8 mouse cellular contexts compared by ENCODE assay signal in the genomic region with DNA sequence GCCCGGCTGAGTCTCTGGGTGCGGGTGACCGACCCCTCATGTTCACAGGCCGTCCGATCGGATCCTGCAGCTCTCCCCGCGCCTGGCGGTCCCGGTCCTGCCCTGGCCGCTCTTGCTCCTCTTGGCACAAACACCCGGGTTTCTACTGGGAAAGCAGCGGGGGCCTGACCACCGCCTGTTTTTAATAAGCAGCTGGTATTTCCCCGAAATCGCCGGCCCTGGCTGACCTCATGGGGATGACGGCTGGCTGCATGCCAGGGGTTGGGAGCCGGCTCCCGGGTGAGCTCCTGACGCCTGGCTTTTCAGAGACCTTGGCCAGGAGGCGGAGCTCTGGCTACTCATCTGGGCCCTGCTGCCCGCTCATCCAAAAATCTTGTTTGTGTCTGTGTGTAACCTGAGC. TPM values are rescaled to one million over a fixed set of nuclear protein-coding genes. Genes with fewer than 3 reads are reported as not detected.
DNase-seq lines count a peak whose midpoint lies in the region; ATAC-seq and TF ChIP-seq lines count a peak whose summit lies in the region.

No protein-coding gene starts in this region.

- H3K4me1 ChIP-seq in heart, embryonic 11.5 days (ENCODE audit: control insufficient read depth, insufficient read depth, low read length) = peaks cover 13% of the 10 kb centered on the region
- H3K4me1 ChIP-seq in kidney, postnatal 0 days (replicated peaks; ENCODE audit: insufficient read depth, low read length) = 0 out of 2 replicates have a peak, but pooled peaks cover 3% of the 10 kb centered on the region

- ATAC-seq in erythroid progenitor cell, adult 5-6 weeks (replicated peaks; ENCODE audit: low FRiP score, poor library complexity, severe bottlenecking) = 0 out of 2 replicates have a peak, but pooled peaks have one; percentile 8
- peak; percentile 51 for ATAC-seq in heart, embryonic 11.5 days (replicated peaks; ENCODE audit: insufficient number of reproducible peaks, low FRiP score, low TSS enrichment)
- ATAC-seq in kidney, postnatal 0 days (replicated peaks; ENCODE audit: low FRiP score, low read depth) = peak; percentile 52

- TF ChIP-seq CTCF in kidney, postnatal 0 days (IDR thresholded peaks at IDR 0.05; ENCODE audit: low read depth) = no peak; the same call in none of the 2 replicates

- peak overlapping the region; percentile 83 for H3K4me2 ChIP-seq in heart, embryonic 11.5 days
- peak overlapping the region; percentile 87 for H3K4me2 ChIP-seq in kidney, postnatal 0 days (ENCODE audit: low read length)
- peak overlapping the region; percentile 82 for H3K4me2 ChIP-seq in myocyte (ENCODE audit: low read depth)

- no peaks in the 10 kb centered on the region for H3K79me2 ChIP-seq in myocyte (ENCODE audit: control insufficient read depth, insufficient read depth)

- 1% methylated on average over 23 of the region's 23 CpGs for WGBS in heart, embryonic 11.5 days (ENCODE audit: insufficient replicate concordance)
- under 1% methylated on average over 23 of the region's 23 CpGs for WGBS in kidney, postnatal 0 days

- H3K4me3 ChIP-seq in heart, embryonic 11.5 days (ENCODE audit: low read depth, low read length) = peak overlapping the region; percentile 57
- H3K4me3 ChIP-seq in kidney, postnatal 0 days (replicated peaks; ENCODE audit: low read depth, low read length) = peak overlapping the region; percentile 41
- H3K4me3 ChIP-seq in myocyte = peak overlapping the region; percentile 9

- peak overlapping the region; percentile 69 for H3K9ac ChIP-seq in heart, embryonic 11.5 days (ENCODE audit: low read depth, low read length)
- H3K9ac ChIP-seq in kidney, postnatal 0 days (ENCODE audit: low read depth, low read length) = peak overlapping the region; percentile 62

- H3K27ac ChIP-seq in heart, embryonic 11.5 days (ENCODE audit: low read depth, low read length) = peak overlapping the region; percentile 59
- H3K27ac ChIP-seq in kidney, postnatal 0 days = peak overlapping the region; percentile 25; the same call in 1 of the 2 replicates

- no peaks in the 10 kb centered on the region for H3K9me3 ChIP-seq in heart, embryonic 11.5 days (replicated peaks; ENCODE audit: control insufficient read depth, low read length)
- H3K9me3 ChIP-seq in kidney, postnatal 0 days (replicated peaks; ENCODE audit: low read length) = no peaks in the 10 kb centered on the region

- no peaks in the 10 kb centered on the region for H3K36me3 ChIP-seq in heart, embryonic 11.5 days (ENCODE audit: control insufficient read depth, insufficient read depth, low read length)
- H3K36me3 ChIP-seq in kidney, postnatal 0 days (ENCODE audit: insufficient read depth, low read length) = no peaks in the 10 kb centered on the region
- no peaks in the 10 kb centered on the region for H3K36me3 ChIP-seq in myocyte (ENCODE audit: control insufficient read depth, insufficient read depth)

- peak; percentile 62 for DNase-seq in 416B (ENCODE audit: low read depth)
- peak; percentile 95 to 96 for DNase-seq in adrenal gland, postnatal 36 days
- peak; percentile 74 for DNase-seq in kidney, postnatal 0 days (ENCODE audit: low spot score)
- peak; percentile 73 for DNase-seq in liver
- DNase-seq in testis, postnatal 10 days (ENCODE audit: low spot score) = peak; percentile 92

- H3K27me3 ChIP-seq in heart, embryonic 11.5 days (ENCODE audit: control insufficient read depth, insufficient read depth, low read length) = no peaks in the 10 kb centered on the region
- no peaks in the 10 kb centered on the region for H3K27me3 ChIP-seq in kidney, postnatal 0 days (ENCODE audit: insufficient read depth, low read length)
- peaks cover 15% of the 10 kb centered on the region for H3K27me3 ChIP-seq in myocyte (ENCODE audit: control insufficient read depth, insufficient read depth, insufficient read length)

- peak overlapping the region; percentile 9 for H3ac ChIP-seq in myocyte (ENCODE audit: control insufficient read depth, insufficient read length)

- TF ChIP-seq POLR2A in myocyte (IDR thresholded peaks at IDR 0.05; ENCODE audit: insufficient read length, low read depth) = no peak

TF ChIP-seq in myocyte, 11 proteins besides CTCF, POLR2A, EP300 and RAD21:
- no peak for TF ChIP-seq REST (IDR thresholded peaks at IDR 0.05; ENCODE audit: insufficient read depth, insufficient read length)
- no peak for TF ChIP-seq MAX (IDR thresholded peaks at IDR 0.05; ENCODE audit: low read depth)
- TF ChIP-seq CEBPB (IDR thresholded peaks at IDR 0.05; ENCODE audit: insufficient read depth, poor library complexity, severe bottlenecking) = no peak
- TF ChIP-seq TCF3 (IDR thresholded peaks at IDR 0.05; ENCODE audit: insufficient read length, low read depth) = no peak
- no peak for TF ChIP-seq USF1 (IDR thresholded peaks at IDR 0.05; ENCODE audit: low read depth)
- no peak for TF ChIP-seq MYOD1 (IDR thresholded peaks at IDR 0.05; ENCODE audit: control insufficient read depth in 1 of 3, insufficient read length in 2 of 3, low read depth in 2 of 3)
- no peak for TF ChIP-seq SRF (IDR thresholded peaks at IDR 0.05; ENCODE audit: control insufficient read depth, insufficient read length, low read depth)
- no peak for TF ChIP-seq MYOG (IDR thresholded peaks at IDR 0.05; ENCODE audit: control insufficient read depth in 1 of 3, insufficient read depth in 1 of 3, insufficient read length in 2 of 3, low read depth in 2 of 3)
- no peak for TF ChIP-seq TCF12 (IDR thresholded peaks at IDR 0.05; ENCODE audit: insufficient read depth, poor library complexity, severe bottlenecking)
- TF ChIP-seq E2F4 (IDR thresholded peaks at IDR 0.05; ENCODE audit: insufficient read depth) = no peak
- no peak for TF ChIP-seq POLR2AphosphoS2 (IDR thresholded peaks at IDR 0.05; ENCODE audit: insufficient read length, low read depth)

RNA-seq across cellular contexts. Expression of gene Prss42, which starts 16.2 kb away (rescaled TPM):
- total RNA-seq in adrenal gland, postnatal 36 days (2021) = not detected
- not detected in 2 replicates for total RNA-seq in erythroid progenitor cell, adult 5-6 weeks (2015; ENCODE audit: low replicate concordance)
- not detected in 2 replicates for total RNA-seq in erythroid progenitor cell, adult 5-6 weeks (2017; ENCODE audit: low replicate concordance)
- polyA plus RNA-seq in heart, embryonic 11.5 days (2014; fragmentation: Nextera tagmentation; extraction: Ambion mirVana) = not detected in 2 replicates
- not detected in 2 replicates for polyA plus RNA-seq in kidney, postnatal 0 days (2015; fragmentation: Nextera tagmentation; extraction: Ambion mirVana)
- polyA plus RNA-seq in myocyte (2012; fragmentation: generic; extraction: Trizol) = not detected

RNA-seq across cellular contexts. Expression of gene Prss44, which starts 32.1 kb away (rescaled TPM):
- total RNA-seq in adrenal gland, postnatal 36 days (2021) = not detected
- not detected in 2 replicates for total RNA-seq in erythroid progenitor cell, adult 5-6 weeks (2015; ENCODE audit: low replicate concordance)
- not detected in 2 replicates for total RNA-seq in erythroid progenitor cell, adult 5-6 weeks (2017; ENCODE audit: low replicate concordance)
- polyA plus RNA-seq in heart, embryonic 11.5 days (2014; fragmentation: Nextera tagmentation; extraction: Ambion mirVana) = not detected in 2 replicates
- not detected in 2 replicates for polyA plus RNA-seq in kidney, postnatal 0 days (2015; fragmentation: Nextera tagmentation; extraction: Ambion mirVana)
- not detected for polyA plus RNA-seq in myocyte (2012; fragmentation: generic; extraction: Trizol)

RNA-seq across cellular contexts. Expression of gene Pth1r, which starts 34.8 kb away (rescaled TPM):
- total RNA-seq in adrenal gland, postnatal 36 days (2021) = 10 to 100 TPM; 12.5 to 23.1 TPM
- total RNA-seq in erythroid progenitor cell, adult 5-6 weeks (2015; ENCODE audit: low replicate concordance) = 1.3 TPM in 1 of 2 replicates, not detected in the other
- total RNA-seq in erythroid progenitor cell, adult 5-6 weeks (2017; ENCODE audit: low replicate concordance) = 0.77 TPM in 1 of 2 replicates, not detected in the other
- polyA plus RNA-seq in heart, embryonic 11.5 days (2014; fragmentation: Nextera tagmentation; extraction: Ambion mirVana) = 24.3 and 27.8 TPM in 2 replicates
- polyA plus RNA-seq in kidney, postnatal 0 days (2015; fragmentation: Nextera tagmentation; extraction: Ambion mirVana) = 179 and 192 TPM in 2 replicates
- 0.20 TPM for polyA plus RNA-seq in myocyte (2012; fragmentation: generic; extraction: Trizol)

RNA-seq across cellular contexts. Expression of gene Myl3, which starts 40.1 kb away (rescaled TPM):
- 1 to 10 TPM; 1.8 to 2.2 TPM for total RNA-seq in adrenal gland, postnatal 36 days (2021)
- total RNA-seq in erythroid progenitor cell, adult 5-6 weeks (2015; ENCODE audit: low replicate concordance) = not detected in 2 replicates
- not detected in 2 replicates for total RNA-seq in erythroid progenitor cell, adult 5-6 weeks (2017; ENCODE audit: low replicate concordance)
- polyA plus RNA-seq in heart, embryonic 11.5 days (2014; fragmentation: Nextera tagmentation; extraction: Ambion mirVana) = 3,236 and 3,494 TPM in 2 replicates
- polyA plus RNA-seq in kidney, postnatal 0 days (2015; fragmentation: Nextera tagmentation; extraction: Ambion mirVana) = 1.1 and 1.5 TPM in 2 replicates
- 0.22 TPM for polyA plus RNA-seq in myocyte (2012; fragmentation: generic; extraction: Trizol)

RNA-seq across cellular contexts. Expression of gene Prss43, which starts 44.8 kb away (rescaled TPM):
- total RNA-seq in adrenal gland, postnatal 36 days (2021) = not detected
- total RNA-seq in erythroid progenitor cell, adult 5-6 weeks (2015; ENCODE audit: low replicate concordance) = not detected in 2 replicates
- not detected in 2 replicates for total RNA-seq in erythroid progenitor cell, adult 5-6 weeks (2017; ENCODE audit: low replicate concordance)
- not detected in 2 replicates for polyA plus RNA-seq in heart, embryonic 11.5 days (2014; fragmentation: Nextera tagmentation; extraction: Ambion mirVana)
- not detected in 2 replicates for polyA plus RNA-seq in kidney, postnatal 0 days (2015; fragmentation: Nextera tagmentation; extraction: Ambion mirVana)
- not detected for polyA plus RNA-seq in myocyte (2012; fragmentation: generic; extraction: Trizol)

Comparison
In these comparisons a context has a peak if more than half of its experiments do, and no peak if none do; other contexts are left out.
1. Peak in every context shown above with its lines: DNase-seq, ATAC-seq, H3K4me3 ChIP-seq and H3K27ac ChIP-seq.
2. RNA of gene Pth1r, which starts 34.8 kb away (polyA plus RNA-seq): 179 to 192 TPM in kidney, postnatal 0 days and 24.3 to 27.8 TPM in heart, embryonic 11.5 days; 0.20 TPM in myocyte (single experiment); every median in the first group is over 10 times any median in the second.